Mouse (Mus musculus) embryo, embryonic 10 days (tissue): Measurements from ENCODE around the gene Anapc11.

Source experiments
- DNase-seq: peaks from one replicate; pipeline ENCODE4 v3.0.0-alpha.2; 2015; ENCODE audit warnings: low spot score

Gene Anapc11

GRCm38 (mm10) chr11:120627468-120628300, 29.5 kb downstream of the Anapc11 start:
- DNase-seq = no peak

- DNase-seq = no peak
Measured at GRCm38 (mm10) chr11:120628601-120629340, 30.6 kb downstream of the Anapc11 start.

- DNase-seq = no peak
Measured at GRCm38 (mm10) chr11:120629341-120629730, 31.1 kb downstream of the Anapc11 start.

- peak; percentile 39 for DNase-seq
Measured at GRCm38 (mm10) chr11:120629911-120630310, 31.7 kb downstream of the Anapc11 start.

GRCm38 (mm10) chr11:120630401-120630871, 32.2 kb downstream of the Anapc11 start:
- DNase-seq = no peak

GRCm38 (mm10) chr11:120630881-120631725, 32.9 kb downstream of the Anapc11 start:
- DNase-seq = no peak

- DNase-seq = no peak
Measured at GRCm38 (mm10) chr11:120631726-120632448, 33.7 kb downstream of the Anapc11 start.

- peak; percentile 74 for DNase-seq
Measured at GRCm38 (mm10) chr11:120632559-120633519, 34.6 kb downstream of the Anapc11 start.

- DNase-seq = peak; percentile 99
Measured at GRCm38 (mm10) chr11:120633520-120634343, 35.5 kb downstream of the Anapc11 start, which contains the start of gene Mafg. Gene Mafg, minus strand, starts transcription at chr11:120633600.

- DNase-seq = no peak
Measured at GRCm38 (mm10) chr11:120634810-120635209, 36.6 kb downstream of the Anapc11 start.

GRCm38 (mm10) chr11:120641255-120641654, 43.0 kb downstream of the Anapc11 start:
- DNase-seq = no peak

- no peak for DNase-seq
Measured at GRCm38 (mm10) chr11:120641869-120642268, 43.6 kb downstream of the Anapc11 start.

GRCm38 (mm10) chr11:120642939-120643600, 44.8 kb downstream of the Anapc11 start:
- DNase-seq = no peak

- peak; percentile 97 for DNase-seq
Measured at GRCm38 (mm10) chr11:120643601-120643987, 45.4 kb downstream of the Anapc11 start, which contains the start of gene Pycr1. Gene Pycr1, minus strand, starts transcription at chr11:120643769.

- DNase-seq = no peak
Measured at GRCm38 (mm10) chr11:120647047-120647830, 49.0 kb downstream of the Anapc11 start.

- peak; percentile 57 for DNase-seq
Measured at GRCm38 (mm10) chr11:120648001-120648476, 49.8 kb downstream of the Anapc11 start, which contains the start of gene Myadml2. Gene Myadml2, minus strand, starts transcription at chr11:120648158.

GRCm38 (mm10) chr11:120651872-120652271, 53.7 kb downstream of the Anapc11 start:
- peak; percentile 35 for DNase-seq
